Mouse (Mus musculus): ENCODE results near the gene Gcsh. TPM values are rescaled to one million over a fixed set of nuclear protein-coding genes. Genes with fewer than 3 reads are reported as not detected.
A peak's percentile ranks its signal among the peaks of the same experiment; 100 is the strongest.

Gcsh gene
- polyA plus RNA-seq, 1 experiment from 2014 or later, result 176 TPM

DNA sequence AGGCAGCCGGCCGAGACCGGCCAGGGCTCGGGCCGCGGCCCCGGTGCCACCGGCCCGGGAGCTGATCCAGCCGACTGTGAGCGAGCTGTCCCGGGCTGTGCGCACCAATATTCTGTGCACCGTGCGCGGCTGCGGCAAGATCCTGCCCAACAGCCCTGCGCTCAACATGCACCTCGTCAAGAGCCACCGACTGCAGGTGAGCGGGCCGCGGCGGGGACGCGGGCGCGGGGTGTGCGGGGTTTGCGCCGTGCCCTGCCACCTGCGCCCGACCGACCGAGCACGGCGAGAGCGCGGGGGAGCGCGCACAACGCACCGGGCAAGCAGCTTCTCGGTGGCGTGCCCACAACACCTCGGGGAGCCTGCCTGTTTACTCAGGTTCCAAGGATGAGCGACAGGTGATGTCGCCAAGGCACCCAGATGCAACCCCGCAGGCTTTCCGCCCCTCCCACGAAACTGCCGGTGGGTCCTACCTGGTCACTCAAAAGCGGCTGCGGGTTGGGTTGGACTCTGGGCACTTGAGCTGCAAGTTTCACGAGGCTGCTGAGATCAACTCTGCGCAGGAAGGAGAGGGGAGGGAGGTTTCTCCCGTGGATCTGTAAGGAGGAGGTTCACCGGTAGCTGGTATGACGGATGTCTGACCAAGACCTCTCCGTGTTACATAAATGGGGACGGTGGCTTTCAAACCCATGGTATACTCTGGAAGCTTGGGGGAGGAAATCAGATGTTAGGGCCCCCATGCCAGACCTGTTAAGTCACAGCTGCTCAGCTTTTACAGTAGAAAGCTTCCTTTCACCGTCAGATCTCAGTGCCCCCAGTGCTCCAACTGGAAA, 49.6 kb downstream of the Gcsh start:
- no peaks in the 10 kb centered on the region for H3K27me3 ChIP-seq (replicated peaks; ENCODE audit: control insufficient read depth, insufficient read depth, low read length)
- DNase-seq (ENCODE audit: low spot score) (peak; percentile 71), ATAC-seq (replicated peaks; ENCODE audit: low FRiP score, low TSS enrichment, low read depth) (peak; percentile 70)
- peak overlapping the region; percentile 91 for H3K4me2 ChIP-seq (ENCODE audit: low read length)
- H3K9ac ChIP-seq (ENCODE audit: low read length), result peak overlapping the region; percentile 84
- peak overlapping the region; percentile 96 for H3K4me3 ChIP-seq (ENCODE audit: low read depth, low read length)
- no peak overlapping the region for H3K27ac ChIP-seq (ENCODE audit: low read depth)
- H3K36me3 ChIP-seq (ENCODE audit: control insufficient read depth, insufficient read depth, low read length), result 0 out of 2 replicates have a peak, but pooled peaks cover 2% of the 10 kb centered on the region
- peaks cover 8% of the 10 kb centered on the region for H3K4me1 ChIP-seq (replicated peaks; ENCODE audit: control insufficient read depth, insufficient read depth, low read length)
- no peaks in the 10 kb centered on the region for H3K9me3 ChIP-seq (ENCODE audit: control insufficient read depth, low read length)
- under 1% methylated on average over 62 of the region's 62 CpGs for WGBS

DNA sequence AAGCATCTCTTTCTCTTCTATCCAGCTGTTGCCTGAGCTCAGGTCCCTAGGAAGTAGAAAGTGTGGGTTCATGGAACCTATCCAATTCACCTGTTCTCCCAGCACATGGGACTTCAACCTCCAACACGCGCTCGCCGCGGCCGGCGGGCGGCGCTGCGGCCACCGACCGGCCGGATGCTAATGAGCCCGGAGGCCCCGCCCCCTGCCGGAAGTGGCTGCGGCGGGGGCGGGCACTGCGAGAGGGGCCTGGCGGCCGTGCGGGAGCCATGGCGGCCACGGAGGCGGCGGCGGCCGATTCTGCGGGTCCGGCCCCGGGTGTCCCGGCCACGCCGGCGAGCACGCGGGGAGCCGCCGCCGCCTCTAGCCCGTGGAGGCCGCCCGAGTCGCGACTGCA, 50.2 kb downstream of the Gcsh start, which contains the start of gene Atmin:
TSS of gene Atmin (plus strand) at position 233 of the 394 bp plus-strand sequence.
- H3K27ac ChIP-seq (ENCODE audit: low read depth), result no peak within 1 kb of the TSS
- H3K4me3 ChIP-seq (ENCODE audit: low read depth, low read length), result peak within 1 kb of the TSS; percentile 96
- peaks cover 8% of the 10 kb centered on the region for H3K4me1 ChIP-seq (replicated peaks; ENCODE audit: control insufficient read depth, insufficient read depth, low read length)
- under 1% methylated on average over 46 of the region's 46 CpGs for WGBS
- H3K27me3 ChIP-seq (replicated peaks; ENCODE audit: control insufficient read depth, insufficient read depth, low read length), result no peaks in the 10 kb centered on the region
- H3K9me3 ChIP-seq (ENCODE audit: control insufficient read depth, low read length), result no peaks in the 10 kb centered on the region
- 0 out of 2 replicates have a peak, but pooled peaks cover 8% of the 10 kb centered on the region for H3K36me3 ChIP-seq (ENCODE audit: control insufficient read depth, insufficient read depth, low read length)
- peak within 1 kb of the TSS; percentile 84 for H3K9ac ChIP-seq (ENCODE audit: low read length)
- DNase-seq (ENCODE audit: low spot score) (peak; percentile 87), ATAC-seq (replicated peaks; ENCODE audit: low FRiP score, low TSS enrichment, low read depth) (peak; percentile 84)
- peak within 1 kb of the TSS; percentile 91 for H3K4me2 ChIP-seq (ENCODE audit: low read length)

DNA sequence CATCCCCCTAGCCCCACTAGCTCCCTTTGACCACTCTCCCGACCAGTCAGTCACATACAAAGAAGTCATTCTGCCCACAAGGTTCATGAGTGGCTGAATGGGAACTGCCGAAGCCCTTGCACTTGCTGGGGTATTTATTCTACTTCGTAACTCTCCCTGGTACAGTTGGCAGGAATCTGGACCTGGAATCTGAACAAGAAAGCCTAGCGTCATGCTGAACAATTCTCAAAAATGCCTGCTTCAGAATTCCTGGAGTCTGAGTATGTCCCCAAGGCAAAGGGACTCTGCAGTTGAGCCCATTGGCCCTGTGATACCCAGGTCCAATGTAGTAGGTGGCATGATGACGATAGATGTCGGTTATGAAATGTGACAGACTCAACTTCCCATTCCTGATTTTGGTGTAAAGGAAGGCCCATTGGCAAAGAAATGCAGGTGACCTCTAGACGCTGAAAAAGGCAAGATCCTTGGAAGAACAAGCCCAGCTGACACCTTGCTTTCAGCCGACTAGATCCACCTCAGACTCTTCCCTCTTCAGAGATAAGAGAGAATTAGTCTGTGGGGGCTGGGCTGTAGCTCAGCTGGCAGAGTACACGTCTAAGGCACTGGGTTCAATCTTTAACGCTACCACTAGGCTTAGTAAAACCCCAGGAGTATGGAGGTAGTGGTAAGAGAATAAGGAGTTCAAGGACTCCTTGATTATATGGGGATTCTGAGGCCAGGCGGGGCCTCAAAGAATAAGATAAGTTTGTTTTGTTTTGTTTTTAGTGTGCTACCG, 50.9 kb downstream of the Gcsh start:
- Histone ChIP-seq H3K27ac (ENCODE audit: low read depth) (no peak overlapping the region), H3K4me2 (ENCODE audit: low read length) (peak overlapping the region; percentile 91), H3K4me3 (ENCODE audit: low read depth, low read length) (peak overlapping the region; percentile 96; the same call in 1 of the 2 replicates), H3K36me3 (ENCODE audit: control insufficient read depth, insufficient read depth, low read length) (peaks cover 14% of the 10 kb centered on the region), H3K9ac (ENCODE audit: low read length) (no peak overlapping the region), H3K27me3 (replicated peaks; ENCODE audit: control insufficient read depth, insufficient read depth, low read length) (no peaks in the 10 kb centered on the region), H3K9me3 (ENCODE audit: control insufficient read depth, low read length) (no peaks in the 10 kb centered on the region), H3K4me1 (replicated peaks; ENCODE audit: control insufficient read depth, insufficient read depth, low read length) (peaks cover 8% of the 10 kb centered on the region)
- DNase-seq (ENCODE audit: low spot score) (no peak), ATAC-seq (replicated peaks; ENCODE audit: low FRiP score, low TSS enrichment, low read depth) (no peak)
- WGBS, result 78% methylated on average over 12 of the region's 12 CpGs

DNA sequence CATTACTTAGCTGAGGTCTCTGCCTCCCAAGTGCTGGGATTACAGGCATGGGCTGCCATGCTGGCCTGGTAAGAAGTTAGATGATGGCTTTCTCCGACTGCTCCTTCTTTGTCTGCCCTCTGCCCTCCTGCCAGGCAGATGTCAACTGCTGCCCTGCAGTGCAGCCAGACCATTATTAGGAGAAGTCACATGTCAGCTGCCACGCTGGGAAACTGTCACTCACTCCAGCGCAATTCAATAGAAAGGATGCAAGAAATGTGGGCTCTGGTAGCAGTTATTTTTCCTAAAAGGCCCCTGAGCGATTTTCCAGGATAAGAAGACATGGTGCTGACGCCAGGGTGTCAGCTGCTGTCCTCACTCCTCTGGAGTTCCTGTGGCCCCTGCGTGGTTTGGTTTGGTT, 57.8 kb downstream of the Gcsh start:
- peaks cover 75% of the 10 kb centered on the region for H3K36me3 ChIP-seq (ENCODE audit: control insufficient read depth, insufficient read depth, low read length)
- 87% methylated on average over 6 of the region's 6 CpGs for WGBS

DNA sequence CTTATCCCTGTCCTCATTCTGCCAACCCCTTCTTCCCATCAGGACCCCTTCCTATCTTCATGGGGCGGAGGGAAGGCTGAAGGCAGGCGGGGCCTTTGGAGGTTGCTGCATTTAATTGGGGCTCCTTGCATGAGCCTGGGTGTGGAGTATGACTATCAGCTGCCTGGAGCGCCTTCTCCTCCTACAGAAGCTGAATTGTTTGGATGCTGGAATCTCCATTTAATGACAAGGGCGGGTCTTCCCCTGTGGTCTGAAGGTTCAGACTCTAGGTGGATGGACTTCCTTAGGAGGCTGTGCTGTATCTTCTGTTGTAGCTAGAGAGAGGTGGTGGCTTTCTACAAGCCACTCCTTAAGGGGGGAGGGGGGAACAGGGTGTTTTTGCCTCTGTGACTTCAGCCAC, 58.4 kb downstream of the Gcsh start:
- 89% methylated on average over 4 of the region's 4 CpGs for WGBS
- H3K36me3 ChIP-seq (ENCODE audit: control insufficient read depth, insufficient read depth, low read length), result peaks cover 77% of the 10 kb centered on the region

More for the DNA sequence above, 57.8 kb downstream of the Gcsh start:
- no peaks in the 10 kb centered on the region for H3K4me1 ChIP-seq (replicated peaks; ENCODE audit: control insufficient read depth, insufficient read depth, low read length)
- H3K27me3 ChIP-seq (replicated peaks; ENCODE audit: control insufficient read depth, insufficient read depth, low read length), result no peaks in the 10 kb centered on the region
- DNase-seq (ENCODE audit: low spot score) (no peak), ATAC-seq (replicated peaks; ENCODE audit: low FRiP score, low TSS enrichment, low read depth) (no peak)
- H3K27ac ChIP-seq (ENCODE audit: low read depth), result no peak overlapping the region
- no peak overlapping the region for H3K4me3 ChIP-seq (ENCODE audit: low read depth, low read length)
- H3K9me3 ChIP-seq (ENCODE audit: control insufficient read depth, low read length), result no peaks in the 10 kb centered on the region
- H3K4me2 ChIP-seq (ENCODE audit: low read length), result no peak overlapping the region
- H3K9ac ChIP-seq (ENCODE audit: low read length), result no peak overlapping the region

More for the DNA sequence above, 58.4 kb downstream of the Gcsh start:
- H3K27ac ChIP-seq (ENCODE audit: low read depth), result no peak overlapping the region
- ATAC-seq (replicated peaks; ENCODE audit: low FRiP score, low TSS enrichment, low read depth) (no peak), DNase-seq (ENCODE audit: low spot score) (no peak)
- H3K9me3 ChIP-seq (ENCODE audit: control insufficient read depth, low read length), result no peaks in the 10 kb centered on the region
- H3K4me2 ChIP-seq (ENCODE audit: low read length), result no peak overlapping the region
- H3K4me3 ChIP-seq (ENCODE audit: low read depth, low read length), result no peak overlapping the region
- H3K4me1 ChIP-seq (replicated peaks; ENCODE audit: control insufficient read depth, insufficient read depth, low read length), result no peaks in the 10 kb centered on the region
- no peaks in the 10 kb centered on the region for H3K27me3 ChIP-seq (replicated peaks; ENCODE audit: control insufficient read depth, insufficient read depth, low read length)
- H3K9ac ChIP-seq (ENCODE audit: low read length), result no peak overlapping the region

Other genes with a start within 250 kb of the Gcsh start
- 73.7 and 85.1 TPM in 2 replicates for gene Cmc2, start 72.1 kb downstream of the Gcsh start, polyA plus RNA-seq (2014; fragmentation: Nextera tagmentation; extraction: Ambion mirVana)
- gene Cenpn, start 71.8 kb downstream of the Gcsh start, polyA plus RNA-seq (2014; fragmentation: Nextera tagmentation; extraction: Ambion mirVana), result 38.4 and 39.2 TPM in 2 replicates
- gene Atmin, start 50.1 kb downstream of the Gcsh start, polyA plus RNA-seq (2014; fragmentation: Nextera tagmentation; extraction: Ambion mirVana), result 11.9 and 12.5 TPM in 2 replicates
- gene 1700030J22Rik, start 14.6 kb downstream of the Gcsh start, polyA plus RNA-seq (2014; fragmentation: Nextera tagmentation; extraction: Ambion mirVana), result 0.67 and 1.2 TPM in 2 replicates
- not detected in 2 replicates for gene Pkd1l2, start 88.9 kb upstream of the Gcsh start, polyA plus RNA-seq (2014; fragmentation: Nextera tagmentation; extraction: Ambion mirVana)
- 0.97 and 1.4 TPM in 2 replicates for gene Bco1, start 102.3 kb upstream of the Gcsh start, polyA plus RNA-seq (2014; fragmentation: Nextera tagmentation; extraction: Ambion mirVana)
- 2.8 and 3.0 TPM in 2 replicates for gene Gan, start 164.6 kb upstream of the Gcsh start, polyA plus RNA-seq (2014; fragmentation: Nextera tagmentation; extraction: Ambion mirVana)